Comparison of ENCODE assay signal across 1 mouse cellular context in the genomic region with DNA sequence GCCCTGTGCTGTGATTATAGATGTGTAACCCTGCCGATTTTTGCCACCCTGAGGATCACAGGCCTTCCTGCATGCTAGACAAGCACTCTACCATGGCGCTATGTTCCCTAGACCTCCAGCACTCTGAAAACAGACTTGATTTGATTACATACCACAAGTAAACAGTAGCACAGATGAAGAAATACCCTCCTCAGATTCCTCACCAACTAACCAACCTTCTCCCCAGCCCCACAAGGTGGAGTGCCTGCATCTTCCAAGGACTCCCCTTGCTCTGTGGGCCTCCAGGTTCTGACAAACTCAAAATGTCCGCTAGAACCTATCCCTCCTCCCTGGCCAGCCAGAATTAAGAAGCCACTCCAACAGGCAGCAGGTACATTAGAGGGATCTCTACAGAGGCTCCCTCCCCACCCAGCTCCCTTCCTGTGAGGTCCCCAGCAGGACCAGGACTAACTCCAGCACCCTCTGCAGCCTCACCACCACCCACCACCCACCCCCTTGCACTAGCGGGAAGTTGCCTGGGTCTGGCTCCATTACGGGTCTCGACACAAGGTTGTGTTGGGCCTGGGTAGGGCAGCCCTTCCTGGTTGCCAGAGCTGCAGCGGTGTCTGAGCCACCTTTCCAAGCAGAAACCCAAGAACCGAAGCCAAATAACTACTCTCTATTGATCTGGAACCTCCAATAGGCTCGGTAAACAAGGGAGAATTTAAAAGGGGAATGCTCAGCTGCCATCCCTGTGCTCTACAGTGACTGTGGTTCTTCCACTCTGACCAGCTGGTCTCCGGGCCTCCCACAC.
TF ChIP-seq lines count a peak whose summit lies in the region.

No protein-coding gene starts in this region.

TF ChIP-seq in MEL, 35 proteins besides CTCF, POLR2A, EP300 and RAD21 (continued from another document):
- TF ChIP-seq HCFC1 (IDR thresholded peaks at IDR 0.05; ENCODE audit: low read depth, low read length) (peak; percentile 38; the same call in 1 of the 2 replicates), MXI1 (IDR thresholded peaks at IDR 0.05; ENCODE audit: low read depth, low read length) (peak; percentile 40; the same call in 1 of the 2 replicates), NRF1 (IDR thresholded peaks at IDR 0.05; ENCODE audit: insufficient read depth, low read depth, low read length, poor library complexity, severe bottlenecking) (no peak), TCF12 (IDR thresholded peaks at IDR 0.05; ENCODE audit: low read depth, low read length) (no peak), MAX (IDR thresholded peaks at IDR 0.05; ENCODE audit: low read length) (peak; percentile 38; the same call in 1 of the 2 replicates), UBTF (IDR thresholded peaks at IDR 0.05; ENCODE audit: borderline replicate concordance, insufficient read depth, low read depth, low read length) (0 out of 2 replicates have a peak, but pooled peaks have one; percentile 1), MAZ (IDR thresholded peaks at IDR 0.05; ENCODE audit: low read depth, low read length) (no peak; the same call in 1 of the 2 replicates), MEF2A (IDR thresholded peaks at IDR 0.05; ENCODE audit: extremely low read depth, insufficient replicate concordance, low read depth, low read length, poor library complexity, severe bottlenecking) (no peak), POLR2AphosphoS5 (IDR thresholded peaks at IDR 0.05; ENCODE audit: borderline replicate concordance, low read depth, low read length) (no peak)
